Mouse (Mus musculus): ENCODE results near the gene Nell1. TPM values are rescaled to one million over a fixed set of nuclear protein-coding genes. Genes with fewer than 3 reads are reported as not detected.

Gene Nell1
- total RNA-seq, 2 experiments from 2014 or later = 0.90 to 0.91 TPM

GRCm38 (mm10) chr7:50050144-50050543 lies 75.5 kb downstream of the Nell1 start:
- DNase-seq = no peak

GRCm38 (mm10) chr7:50053704-50054103 lies 79.0 kb downstream of the Nell1 start:
- DNase-seq = no peak

- DNase-seq = no peak
These were observed 119.8 kb downstream of the Nell1 start for GRCm38 (mm10) chr7:50094461-50094860.

- DNase-seq = no peak
These were observed 131.1 kb downstream of the Nell1 start for GRCm38 (mm10) chr7:50105612-50106321.

- no peak for DNase-seq
These were observed 132.6 kb downstream of the Nell1 start for GRCm38 (mm10) chr7:50107261-50107660.

- no peak for DNase-seq
These were observed 143.7 kb downstream of the Nell1 start for GRCm38 (mm10) chr7:50118348-50118747.

- DNase-seq = no peak
These were observed 163.0 kb downstream of the Nell1 start for GRCm38 (mm10) chr7:50137706-50138105.

GRCm38 (mm10) chr7:50149326-50149725 lies 174.7 kb downstream of the Nell1 start:
- DNase-seq = peak; percentile 5

GRCm38 (mm10) chr7:50150838-50151237 lies 176.2 kb downstream of the Nell1 start:
- DNase-seq = no peak

GRCm38 (mm10) chr7:50153618-50154017 lies 179.0 kb downstream of the Nell1 start:
- DNase-seq = no peak

- no peak for DNase-seq
These were observed 187.9 kb downstream of the Nell1 start for GRCm38 (mm10) chr7:50162602-50163001.

GRCm38 (mm10) chr7:50168778-50169177 lies 194.1 kb downstream of the Nell1 start:
- no peak for DNase-seq

GRCm38 (mm10) chr7:50186306-50186705 lies 211.6 kb downstream of the Nell1 start:
- DNase-seq = no peak

GRCm38 (mm10) chr7:50193955-50194354 lies 219.3 kb downstream of the Nell1 start:
- DNase-seq = no peak

- no peak for DNase-seq
These were observed 220.5 kb downstream of the Nell1 start for GRCm38 (mm10) chr7:50195080-50195611.

- DNase-seq = no peak
These were observed 230.6 kb downstream of the Nell1 start for GRCm38 (mm10) chr7:50205268-50205667.

- no peak for DNase-seq
These were observed 236.1 kb downstream of the Nell1 start for GRCm38 (mm10) chr7:50210678-50211251.

- DNase-seq = no peak
These were observed 247.2 kb downstream of the Nell1 start for GRCm38 (mm10) chr7:50221849-50222248.

- no peak for DNase-seq
These were observed 252.0 kb downstream of the Nell1 start for GRCm38 (mm10) chr7:50226621-50227020.

GRCm38 (mm10) chr7:50228273-50228672 lies 253.6 kb downstream of the Nell1 start:
- no peak for DNase-seq

GRCm38 (mm10) chr7:50241213-50241612 lies 266.5 kb downstream of the Nell1 start:
- DNase-seq = no peak

- no peak for DNase-seq
These were observed 267.1 kb downstream of the Nell1 start for GRCm38 (mm10) chr7:50241634-50242273.

- DNase-seq = no peak
These were observed 278.5 kb downstream of the Nell1 start for GRCm38 (mm10) chr7:50253166-50253565.
